Mouse (Mus musculus) embryonic facial prominence, embryonic 14.5 days (tissue): ENCODE measurements around the gene BC067074. TPM values are rescaled to one million over a fixed set of nuclear protein-coding genes. Genes with fewer than 3 reads are reported as not detected.

Experiments
- ATAC-seq: fragments of 200-750 bp; cut with Nextera tagmentation; 2 replicates; pipeline ENCODE4 v1.8.0; 2017; ENCODE audit warnings: low read depth, moderate number of reproducible peaks, moderate TSS enrichment
- DNase-seq: peaks from one replicate; pipeline ENCODE4 v3.0.0-alpha.2; 2015; ENCODE audit warnings: low spot score
- H3K27ac ChIP-seq: fragments of 300-500 bp; sonication (generic); replicated peaks from 2 replicates; pipeline ENCODE4 v1.5.1; 2014; ENCODE audit warnings: low read depth, mild to moderate bottlenecking, low read length, moderate library complexity
- H3K27me3 ChIP-seq: fragments of 300-500 bp; sonication (generic); replicated peaks from 2 replicates; pipeline ENCODE4 v1.6.1; 2014; ENCODE audit warnings: low read length; ENCODE audit not compliant: control insufficient read depth, insufficient read depth
- H3K36me3 ChIP-seq: fragments of 300-500 bp; sonication (generic); 2 replicates; pipeline ENCODE4 v1.6.1; 2014; ENCODE audit warnings: low read length, mixed read lengths; ENCODE audit not compliant: control insufficient read depth, insufficient read depth
- H3K4me1 ChIP-seq: fragments of 300-500 bp; sonication (generic); 2 replicates; pipeline ENCODE4 v1.6.1; 2014; ENCODE audit warnings: antibody characterized with exemption, low read length; ENCODE audit not compliant: control insufficient read depth, insufficient read depth
- H3K4me2 ChIP-seq: fragments of 300-500 bp; sonication (generic); 2 replicates; pipeline ENCODE4 v1.6.1; 2014; ENCODE audit warnings: low read depth, mild to moderate bottlenecking, low read length, moderate library complexity, mixed read lengths
- H3K4me3 ChIP-seq: fragments of 300-500 bp; sonication (generic); 2 replicates; pipeline ENCODE4 v1.5.1; 2014; ENCODE audit warnings: low read depth, mild to moderate bottlenecking, low read length
- H3K9ac ChIP-seq: fragments of 300-500 bp; sonication (generic); 2 replicates; pipeline ENCODE4 v1.6.1; 2014; ENCODE audit warnings: low read depth, mild to moderate bottlenecking, low read length, moderate library complexity, mixed read lengths
- H3K9me3 ChIP-seq: fragments of 300-500 bp; sonication (generic); 2 replicates; pipeline ENCODE4 v1.6.1; 2016; ENCODE audit warnings: low read length; ENCODE audit not compliant: control insufficient read depth
- WGBS: fragments of 180-500 bp; shearing (Covaris S2); extraction: QIAGEN DNeasy Blood & Tissue Kit; methylation state at CpG from one replicate; pipeline ENCODE4 v1.1.7; 2014; 5-methylcytosine and 5-hydroxymethylcytosine counted together
- polyA plus RNA-seq: library from polyadenylated mRNA; unstranded; fragments of >200 nt; fragmentation: Nextera tagmentation; extraction: Ambion mirVana; gene quantifications from 2 replicates; pipeline ENCODE4 v1.2.1, GENCODE M21; 2014

Gene BC067074
- polyA plus RNA-seq, 1 experiment from 2014 or later, result 6.9 TPM

DNA sequence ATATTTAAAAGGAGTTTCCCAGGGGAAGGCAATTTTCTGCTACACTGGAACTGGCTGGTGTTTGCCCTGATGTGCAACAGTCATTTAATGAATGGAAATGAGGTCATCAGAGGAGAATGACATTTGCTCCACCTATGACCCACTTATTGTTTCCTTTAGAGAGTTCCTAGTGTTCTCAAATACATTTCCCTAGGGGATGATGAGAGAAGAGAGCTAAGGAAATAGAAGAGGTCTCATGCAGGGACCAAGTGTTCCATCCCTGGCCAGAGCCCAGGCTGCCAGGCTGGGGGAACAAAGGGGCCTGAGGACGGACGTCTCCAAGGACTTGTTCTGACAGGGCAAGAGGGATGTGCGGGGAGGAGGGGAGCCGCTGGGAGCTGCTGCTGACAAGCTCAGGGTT is 62.1 kb downstream of the BC067074 start:
- Histone ChIP-seq H3K4me1 (peaks cover 17% of the 10 kb centered on the region), H3K36me3 (no peaks in the 10 kb centered on the region), H3K9me3 (no peaks in the 10 kb centered on the region), H3K9ac (no peak overlapping the region), H3K27me3 (no peaks in the 10 kb centered on the region), H3K27ac (no peak overlapping the region), H3K4me2 (no peak overlapping the region), H3K4me3 (no peak overlapping the region)
- 27% methylated on average over 4 of the region's 4 CpGs for WGBS
- 0 out of 2 replicates have a peak, but pooled peaks have one; percentile 15 for ATAC-seq
- DNase-seq, result no peak

DNA sequence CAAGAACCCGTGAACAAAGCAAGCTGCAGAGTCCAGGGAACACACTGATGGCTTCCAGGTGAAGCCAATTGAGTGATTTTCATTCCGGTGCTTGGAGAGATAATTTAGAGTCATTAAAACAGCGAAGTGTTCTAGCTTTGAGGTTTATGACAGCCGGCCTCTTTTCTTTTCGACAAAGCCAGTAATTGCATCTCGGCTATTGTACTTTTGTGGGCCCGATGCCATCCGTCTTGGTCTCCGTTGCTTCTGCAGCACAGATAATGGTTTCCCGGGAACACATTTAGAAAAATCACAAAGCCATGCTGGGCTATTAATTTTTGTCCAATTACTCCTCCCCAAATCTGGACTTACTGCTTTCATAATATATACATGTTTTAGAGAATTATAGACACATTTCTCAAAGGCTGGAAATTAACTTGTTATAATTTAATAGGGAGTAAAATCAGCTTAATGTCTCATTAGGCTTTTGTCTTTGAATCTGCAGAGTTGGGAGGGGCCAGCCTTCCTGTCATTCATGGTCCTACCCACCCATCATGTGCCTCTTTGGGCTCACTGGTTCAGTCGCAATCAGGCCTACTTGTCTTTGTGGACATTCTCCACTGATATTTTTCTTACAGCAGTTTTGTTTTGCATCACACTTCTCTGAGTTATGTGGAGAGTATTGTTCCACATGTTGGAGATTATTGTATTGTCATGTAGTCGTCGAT is 64.6 kb downstream of the BC067074 start:
- H3K4me2 ChIP-seq, result no peak overlapping the region
- no peak for DNase-seq
- no peak overlapping the region for H3K9ac ChIP-seq
- no peak for ATAC-seq
- no peaks in the 10 kb centered on the region for H3K27me3 ChIP-seq
- H3K4me1 ChIP-seq, result peaks cover 9% of the 10 kb centered on the region; the same call in 1 of the 2 replicates
- peaks cover 6% of the 10 kb centered on the region; the same call in 1 of the 2 replicates for H3K36me3 ChIP-seq
- no peak overlapping the region for H3K27ac ChIP-seq
- no peak overlapping the region for H3K4me3 ChIP-seq
- H3K9me3 ChIP-seq, result no peaks in the 10 kb centered on the region
- 64% methylated on average over 13 of the region's 13 CpGs for WGBS

DNA sequence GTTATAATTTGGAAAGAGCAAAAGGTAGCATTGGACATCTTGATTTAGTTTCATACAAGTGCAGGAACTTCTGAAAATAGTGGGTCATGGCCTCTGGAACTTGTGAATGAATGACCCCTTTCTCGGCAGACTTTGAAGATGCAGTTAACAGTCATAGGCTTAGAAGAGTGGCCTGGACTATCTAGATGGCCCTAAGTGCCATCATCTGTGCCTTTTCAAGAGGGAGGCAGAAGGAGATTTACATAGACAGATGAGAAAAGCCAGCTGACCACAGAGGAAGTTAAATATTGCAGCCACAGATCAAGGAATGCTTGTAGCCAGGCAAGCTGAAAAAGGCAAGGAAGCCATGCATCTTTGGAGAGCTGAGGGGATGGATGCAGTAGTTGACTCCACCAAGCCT is 66.7 kb downstream of the BC067074 start:
- WGBS, result 51% methylated on average over 1 of the region's 1 CpGs
- Histone ChIP-seq H3K4me1 (peaks cover 6% of the 10 kb centered on the region; the same call in 1 of the 2 replicates), H3K4me3 (no peak overlapping the region), H3K9me3 (no peaks in the 10 kb centered on the region), H3K36me3 (peaks cover 6% of the 10 kb centered on the region; the same call in 1 of the 2 replicates), H3K4me2 (no peak overlapping the region), H3K27me3 (no peaks in the 10 kb centered on the region), H3K9ac (no peak overlapping the region), H3K27ac (no peak overlapping the region)
- DNase-seq (no peak), ATAC-seq (no peak)

DNA sequence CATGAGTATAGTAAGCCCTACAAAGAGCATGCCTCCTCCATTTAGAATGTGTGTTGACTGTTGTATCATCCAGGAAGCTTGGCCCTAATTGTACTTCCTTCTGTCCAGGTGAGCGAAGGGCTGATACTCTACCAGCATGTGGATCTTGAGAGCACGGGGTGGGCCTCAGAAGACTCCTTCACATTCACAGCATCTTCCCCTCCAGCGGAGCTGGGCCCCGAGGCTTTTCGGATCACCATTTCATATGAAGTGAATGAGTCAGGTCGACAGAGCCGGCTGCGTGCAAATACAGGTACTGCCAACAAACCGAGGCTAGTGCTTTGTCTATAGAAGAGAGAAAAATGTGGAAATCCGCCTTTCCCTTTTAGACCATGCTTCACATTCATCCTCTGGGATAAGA is 73.0 kb downstream of the BC067074 start:
- Histone ChIP-seq H3K4me2 (no peak overlapping the region), H3K36me3 (peaks cover 20% of the 10 kb centered on the region; the same call in 1 of the 2 replicates), H3K9me3 (no peaks in the 10 kb centered on the region), H3K27me3 (no peaks in the 10 kb centered on the region), H3K27ac (no peak overlapping the region), H3K4me3 (no peak overlapping the region), H3K9ac (no peak overlapping the region), H3K4me1 (no peaks in the 10 kb centered on the region)
- no peak for ATAC-seq
- WGBS, result 90% methylated on average over 10 of the region's 10 CpGs
- DNase-seq, result no peak

DNA sequence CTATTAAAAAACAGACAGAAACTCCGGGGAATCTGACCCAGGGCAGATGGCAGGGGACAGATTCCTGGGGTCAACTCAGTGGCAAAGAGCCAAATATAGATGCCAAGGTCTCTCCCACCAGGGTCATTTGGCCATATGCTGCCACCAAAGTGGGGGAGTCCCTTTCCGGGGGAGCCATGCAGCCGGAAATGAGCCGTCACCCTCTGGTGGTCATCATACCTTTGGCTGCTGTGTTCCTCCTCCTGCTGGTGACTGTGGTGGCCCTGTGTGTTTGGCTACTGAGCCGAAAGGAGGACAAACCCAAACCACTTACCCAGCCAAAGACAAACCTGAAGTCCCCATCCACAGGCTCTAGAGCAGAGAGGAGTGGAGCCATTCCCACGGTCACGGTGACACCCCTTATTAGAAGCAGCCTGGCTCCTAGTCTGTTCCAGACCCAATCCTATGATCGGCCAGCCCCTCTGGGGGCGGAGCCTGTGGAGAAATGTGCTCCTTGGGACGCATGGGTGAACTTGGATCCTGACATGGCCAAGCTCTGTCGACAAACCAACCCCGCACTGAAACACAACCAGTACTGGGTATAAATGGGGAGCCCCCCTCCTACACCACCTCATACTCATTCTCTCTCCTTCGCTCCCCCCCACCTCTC is 76.1 kb downstream of the BC067074 start:
- Histone ChIP-seq H3K27ac (no peak overlapping the region), H3K9ac (no peak overlapping the region), H3K9me3 (no peaks in the 10 kb centered on the region), H3K4me2 (no peak overlapping the region), H3K4me1 (no peaks in the 10 kb centered on the region), H3K36me3 (0 out of 2 replicates have a peak, but pooled peaks cover 14% of the 10 kb centered on the region), H3K27me3 (no peaks in the 10 kb centered on the region), H3K4me3 (no peak overlapping the region)
- no peak for DNase-seq
- ATAC-seq, result no peak
- whole genome bisulfite sequencing, result 70% methylated on average over 13 of the region's 13 CpGs

DNA sequence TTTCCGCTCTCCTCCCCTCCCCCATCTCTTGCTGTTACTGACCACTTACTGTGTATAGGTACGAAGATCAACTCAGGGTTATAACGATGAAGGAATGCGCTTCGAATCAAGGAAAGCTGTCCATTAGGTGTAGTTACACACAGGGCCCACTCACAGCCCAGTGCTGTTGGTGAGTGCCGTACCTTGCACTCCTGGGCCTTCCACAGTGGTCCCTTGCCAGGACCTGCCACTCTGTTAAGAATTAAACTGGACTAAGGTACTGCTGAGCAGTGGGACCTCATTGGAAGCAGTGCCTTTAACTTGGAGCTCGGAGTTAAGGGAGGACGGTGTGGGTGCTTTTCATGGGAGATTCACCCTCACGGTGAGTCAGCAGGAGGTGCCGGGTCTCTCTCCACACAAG is 76.7 kb downstream of the BC067074 start:
- no peak overlapping the region for H3K27ac ChIP-seq
- DNase-seq (no peak), ATAC-seq (no peak)
- H3K9me3 ChIP-seq, result no peaks in the 10 kb centered on the region
- 87% methylated on average over 10 of the region's 10 CpGs for WGBS
- H3K27me3 ChIP-seq, result no peaks in the 10 kb centered on the region
- H3K4me1 ChIP-seq, result no peaks in the 10 kb centered on the region
- no peak overlapping the region for H3K9ac ChIP-seq
- 0 out of 2 replicates have a peak, but pooled peaks cover 14% of the 10 kb centered on the region for H3K36me3 ChIP-seq
- no peak overlapping the region for H3K4me2 ChIP-seq
- H3K4me3 ChIP-seq, result no peak overlapping the region

DNA sequence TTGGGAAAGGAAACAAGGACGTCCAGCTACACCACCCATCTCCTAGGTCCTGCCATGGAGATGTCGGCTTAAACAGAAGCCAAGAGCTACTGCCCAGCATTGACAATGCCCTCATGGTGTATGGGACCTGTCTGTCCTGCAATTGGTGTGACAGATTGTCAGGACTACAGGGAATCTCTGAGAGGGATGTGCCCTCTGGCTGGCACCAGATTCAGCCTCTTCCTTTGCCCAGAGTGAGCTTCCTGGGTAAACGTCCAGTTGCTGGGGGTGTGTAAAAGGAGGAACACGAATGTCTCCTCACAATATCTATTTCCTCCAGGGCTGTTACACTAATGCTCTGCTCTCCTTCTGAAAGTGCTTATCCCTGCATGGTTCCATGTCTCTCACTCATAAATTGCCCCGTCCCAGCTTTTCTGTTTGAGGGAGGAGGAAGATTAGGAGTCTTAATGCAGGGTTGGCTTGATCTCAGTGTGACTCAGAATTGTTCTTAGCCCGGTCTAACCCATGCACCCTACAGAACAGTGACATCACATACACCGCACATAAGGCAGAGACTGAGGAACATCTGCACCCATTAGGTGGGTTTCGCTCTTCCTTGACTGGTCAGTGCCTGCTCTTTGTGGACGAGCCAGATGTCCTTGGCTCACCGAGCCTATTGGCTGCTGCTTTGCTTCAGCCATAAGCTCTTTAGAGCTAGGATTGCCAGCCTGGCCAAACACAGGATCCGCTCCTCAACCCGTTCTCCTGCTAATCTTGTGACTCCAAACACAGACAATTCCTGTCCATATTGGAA is 80.5 kb downstream of the BC067074 start:
- Histone ChIP-seq H3K27ac (no peak overlapping the region), H3K4me1 (no peaks in the 10 kb centered on the region), H3K9me3 (no peaks in the 10 kb centered on the region), H3K27me3 (no peaks in the 10 kb centered on the region), H3K9ac (no peak overlapping the region), H3K4me3 (no peak overlapping the region), H3K4me2 (no peak overlapping the region), H3K36me3 (0 out of 2 replicates have a peak, but pooled peaks cover 4% of the 10 kb centered on the region)
- ATAC-seq (no peak), DNase-seq (no peak)
- 74% methylated on average over 12 of the region's 12 CpGs for WGBS

DNA sequence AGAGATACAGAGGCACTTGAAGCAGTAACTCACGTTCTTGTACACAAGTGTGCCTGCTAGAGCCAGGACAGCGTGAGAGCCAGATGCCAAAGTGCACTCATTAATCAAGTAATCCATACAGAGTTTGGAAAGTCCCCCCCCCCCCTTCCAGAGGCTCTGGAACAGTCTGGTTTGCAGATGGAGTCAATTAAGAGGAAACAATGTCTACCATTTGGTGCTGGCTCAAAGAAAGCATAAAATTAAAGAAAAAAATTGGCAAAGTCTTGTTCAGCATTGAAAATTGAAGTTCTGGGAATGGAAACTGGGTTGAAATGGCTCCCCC is 81.1 kb downstream of the BC067074 start:
- H3K4me1 ChIP-seq, result no peaks in the 10 kb centered on the region
- 0 out of 2 replicates have a peak, but pooled peaks have one; percentile 57 for ATAC-seq

More for the DNA sequence above, 81.1 kb downstream of the BC067074 start:
- Histone ChIP-seq H3K9me3 (no peaks in the 10 kb centered on the region), H3K4me3 (no peak overlapping the region), H3K4me2 (no peak overlapping the region), H3K9ac (no peak overlapping the region), H3K27me3 (no peaks in the 10 kb centered on the region), H3K27ac (no peak overlapping the region), H3K36me3 (no peaks in the 10 kb centered on the region)
- 28% methylated on average over 2 of the region's 2 CpGs for WGBS
- peak; percentile 71 for DNase-seq
